Mouse (Mus musculus) retina, adult 2 months (tissue): ENCODE results near the gene Gprc5d.

ENCODE experiments used
- DNase-seq: peaks from one replicate; pipeline ENCODE4 v3.0.0-alpha.2; 2012; ENCODE audit warnings: low read depth, low spot score

Gprc5d gene

GRCm38 (mm10) chr6:135136439-135137161 is 18.5 kb upstream of the Gprc5d start:
- no peak for DNase-seq

GRCm38 (mm10) chr6:135135735-135136134 is 17.7 kb upstream of the Gprc5d start:
- DNase-seq, result no peak

GRCm38 (mm10) chr6:135133486-135133885 is 15.4 kb upstream of the Gprc5d start:
- no peak for DNase-seq

- no peak for DNase-seq
Measured at GRCm38 (mm10) chr6:135133086-135133485, 15.0 kb upstream of the Gprc5d start.

- no peak for DNase-seq
Measured at GRCm38 (mm10) chr6:135124755-135125380, 6.8 kb upstream of the Gprc5d start.

- no peak for DNase-seq
Measured at GRCm38 (mm10) chr6:135116479-135116878, 1.6 kb downstream of the Gprc5d start.

GRCm38 (mm10) chr6:135113114-135113436 is 5.0 kb downstream of the Gprc5d start:
- DNase-seq, result no peak

GRCm38 (mm10) chr6:135112411-135113113 is 5.5 kb downstream of the Gprc5d start:
- DNase-seq, result no peak

- no peak for DNase-seq
Measured at GRCm38 (mm10) chr6:135107014-135107413, 11.1 kb downstream of the Gprc5d start.

GRCm38 (mm10) chr6:135102736-135103303 is 15.3 kb downstream of the Gprc5d start:
- DNase-seq, result no peak

GRCm38 (mm10) chr6:135100787-135101472 is 17.2 kb downstream of the Gprc5d start:
- DNase-seq, result no peak

GRCm38 (mm10) chr6:135092798-135093470 is 25.1 kb downstream of the Gprc5d start:
- DNase-seq, result no peak

- no peak for DNase-seq
Measured at GRCm38 (mm10) chr6:135090661-135091060, 27.4 kb downstream of the Gprc5d start.

- no peak for DNase-seq
Measured at GRCm38 (mm10) chr6:135089786-135090185, 28.3 kb downstream of the Gprc5d start.

- peak; percentile 38 for DNase-seq
Measured at GRCm38 (mm10) chr6:135087721-135088451, 30.2 kb downstream of the Gprc5d start.

GRCm38 (mm10) chr6:135085703-135086102 is 32.4 kb downstream of the Gprc5d start:
- no peak for DNase-seq

- no peak for DNase-seq
Measured at GRCm38 (mm10) chr6:135083991-135084502, 34.0 kb downstream of the Gprc5d start.

- no peak for DNase-seq
Measured at GRCm38 (mm10) chr6:135078420-135078819, 39.7 kb downstream of the Gprc5d start.

GRCm38 (mm10) chr6:135076202-135076601 is 41.9 kb downstream of the Gprc5d start:
- DNase-seq, result no peak

GRCm38 (mm10) chr6:135074405-135074947 is 43.6 kb downstream of the Gprc5d start:
- DNase-seq, result no peak
